Mouse (Mus musculus) ES-E14 (cell line): ENCODE results near the gene Chaf1a. TPM values are rescaled to one million over a fixed set of nuclear protein-coding genes. Genes with fewer than 3 reads are reported as not detected.

ENCODE experiments used
- DNase-seq: peaks from one replicate; pipeline ENCODE4 v3.0.0-alpha.2; 2013; ENCODE audit warnings: low read depth, low spot score
- H3K27ac ChIP-seq: 2 replicates; pipeline ENCODE4 v1.5.1; 2012; ENCODE audit warnings: low read depth, mild to moderate bottlenecking, low read length, moderate library complexity, mixed read lengths; ENCODE audit not compliant: poor library complexity, insufficient read depth, severe bottlenecking
- H3K36me3 ChIP-seq: 2 replicates; pipeline ENCODE4 v1.6.1; 2012; ENCODE audit warnings: mild to moderate bottlenecking, low read length, moderate library complexity, mixed read lengths; ENCODE audit not compliant: control insufficient read depth, poor library complexity, insufficient read depth, severe bottlenecking
- H3K4me1 ChIP-seq, 2 experiments: fragments of 150-350 bp in 1 of 2; sonication (generic) in 1 of 2; 2 replicates each; pipeline ENCODE4 v1.6.1; 2012; ENCODE audit warnings: low read length in 2 of 2, mild to moderate bottlenecking in 1 of 2, mixed read lengths in 1 of 2; ENCODE audit not compliant: control insufficient read depth in 2 of 2, insufficient read depth in 2 of 2, poor library complexity in 1 of 2
- H3K4me3 ChIP-seq, 2 experiments: fragments of 150-350 bp in 1 of 2; sonication (generic) in 1 of 2; 2 replicates each; pipeline ENCODE4 v1.5.1; 2012; ENCODE audit warnings: low read length in 2 of 2, low read depth in 1 of 2, mild to moderate bottlenecking in 1 of 2, mixed read lengths in 1 of 2; ENCODE audit not compliant: insufficient read depth in 1 of 2, poor library complexity in 1 of 2, severe bottlenecking in 1 of 2
- H3K9ac ChIP-seq: 2 replicates; pipeline ENCODE4 v1.6.1; 2012; ENCODE audit warnings: low read depth, mild to moderate bottlenecking, low read length, mixed read lengths; ENCODE audit not compliant: poor library complexity, insufficient read depth, severe bottlenecking
- H3K9me3 ChIP-seq: fragments of 150-350 bp; sonication (generic); 2 replicates; pipeline ENCODE4 v1.6.1; 2012; ENCODE audit warnings: low read depth, mild to moderate bottlenecking, low read length; ENCODE audit not compliant: control insufficient read depth, insufficient read depth
- CHD2 ChIP-seq: IDR thresholded peaks from 2 replicates; pipeline ENCODE4 v1.6.1; 2014; ENCODE audit warnings: mild to moderate bottlenecking, low read depth, low read length, inconsistent platforms
- HCFC1 ChIP-seq: IDR thresholded peaks from 2 replicates; pipeline ENCODE4 v1.6.1; 2012; ENCODE audit warnings: low read length, inconsistent platforms, borderline replicate concordance; ENCODE audit not compliant: insufficient read depth
- MAFK ChIP-seq: IDR thresholded peaks from 2 replicates; pipeline ENCODE4 v1.6.1; 2014; ENCODE audit warnings: mild to moderate bottlenecking, low read depth, low read length, inconsistent platforms; ENCODE audit not compliant: insufficient read depth
- ZC3H11A ChIP-seq: IDR thresholded peaks from 2 replicates; pipeline ENCODE4 v1.6.1; 2012; ENCODE audit warnings: low read depth, mild to moderate bottlenecking, inconsistent platforms, low read length, borderline replicate concordance
- ZNF384 ChIP-seq: IDR thresholded peaks from 2 replicates; pipeline ENCODE4 v1.6.1; 2012; ENCODE audit warnings: low read depth, low read length, inconsistent platforms
- in situ Hi-C, 2 experiments: fragments of 600-800 bp; cut with MboI; formaldehyde crosslinking; loops; one replicate each; pipeline ENCODE4 v1.15.1; 2025; ENCODE audit warnings: low sequenced_read_pairs in 2 of 2, inconsistent platforms in 1 of 2; ENCODE audit not compliant: unreplicated experiment in 2 of 2
- total RNA-seq: library from RNA; depleted of rRNA; stranded (reverse); fragments of 300-350 nt; gene quantifications from 2 replicates; pipeline ENCODE4 v1.2.3, GENCODE M21; 2012

Chaf1a gene
- total RNA-seq, 1 experiment, result 48.3 TPM

- Histone ChIP-seq H3K27ac (no peak overlapping the region), H3K9me3 (no peaks in the 10 kb centered on the region), H3K9ac (no peak overlapping the region), H3K4me3 (no peak overlapping the region), H3K36me3 (peaks cover 35% of the 10 kb centered on the region), H3K4me1 (no peaks in the 10 kb centered on the region)
- in situ Hi-C loops, result no loop called here
- TF ChIP-seq ZNF384 (no peak), HCFC1 (no peak), MAFK (no peak), CHD2 (no peak), ZC3H11A (no peak)
- no peak for DNase-seq
Measured at GRCm38 (mm10) chr17:56092794-56093193, 52.6 kb downstream of the Chaf1a start.

GRCm38 (mm10) chr17:56096883-56097282 is 56.6 kb downstream of the Chaf1a start:
- Histone ChIP-seq H3K4me3 (no peak overlapping the region), H3K36me3 (peaks cover 71% of the 10 kb centered on the region), H3K27ac (no peak overlapping the region), H3K9ac (no peak overlapping the region), H3K4me1 (no peaks in the 10 kb centered on the region), H3K9me3 (no peaks in the 10 kb centered on the region)
- in situ Hi-C loops, result no loop called here
- DNase-seq, result no peak
- TF ChIP-seq ZNF384, result no peak
- no peak for TF ChIP-seq CHD2
- TF ChIP-seq HCFC1, result no peak
- no peak for TF ChIP-seq ZC3H11A
- TF ChIP-seq MAFK, result no peak

- no peaks in the 10 kb centered on the region for H3K9me3 ChIP-seq
- in situ Hi-C loops, result no loop called here
- DNase-seq, result no peak
Measured at GRCm38 (mm10) chr17:56098180-56098579, 57.9 kb downstream of the Chaf1a start.

GRCm38 (mm10) chr17:56098711-56099572 is 58.7 kb downstream of the Chaf1a start:
- Histone ChIP-seq H3K4me1 (no peaks in the 10 kb centered on the region), H3K27ac (no peak overlapping the region), H3K9ac (no peak overlapping the region), H3K36me3 (peaks cover 80% of the 10 kb centered on the region), H3K4me3 (no peak overlapping the region), H3K9me3 (no peaks in the 10 kb centered on the region)
- TF ChIP-seq ZNF384 (no peak), HCFC1 (no peak), ZC3H11A (no peak), MAFK (no peak)
- in situ Hi-C loops, result no loop called here
- DNase-seq, result no peak

More at GRCm38 (mm10) chr17:56098180-56098579, 57.9 kb downstream of the Chaf1a start:
- Histone ChIP-seq H3K9ac (no peak overlapping the region), H3K27ac (no peak overlapping the region), H3K4me3 (no peak overlapping the region), H3K4me1 (no peaks in the 10 kb centered on the region), H3K36me3 (peaks cover 80% of the 10 kb centered on the region)
- TF ChIP-seq MAFK, result no peak
- no peak for TF ChIP-seq HCFC1
- no peak for TF ChIP-seq ZC3H11A
- no peak for TF ChIP-seq ZNF384
- TF ChIP-seq CHD2, result no peak
